In genomic region chr9:76091561-76091960, GRCm38 (mm10) we compare ENCODE assay signal across 18 mouse cellular contexts.
DNase-seq lines count a peak whose midpoint lies in the region; TF ChIP-seq lines count a peak whose summit lies in the region.
"Had no signal": no experiment of that assay in that cellular context is flagged by ENCODE, and none has a peak within 500 bp of the region (broad histone marks: within the 10 kb centered on the region; RNA-seq: fewer than 3 reads in every experiment).

No protein-coding gene starts in this region.

- no peak overlapping the region for H3K4me3 ChIP-seq in kidney, adult 2 months (ENCODE audit: insufficient read depth, low read depth, low read length)
- no peak overlapping the region for H3K4me3 ChIP-seq in gastrocnemius, adult 2 months
- H3K4me3 ChIP-seq: forebrain, embryonic 12.5 days; heart, embryonic 13.5 days; midbrain, embryonic 12.5 days had no signal

- no peaks in the 10 kb centered on the region for H3K4me1 ChIP-seq in kidney, adult 2 months (ENCODE audit: control insufficient read depth, insufficient read depth, low read length)
- H3K4me1 ChIP-seq: forebrain, embryonic 12.5 days; heart, embryonic 13.5 days; midbrain, embryonic 12.5 days had no signal

- DNase-seq in kidney, adult 2 months: peak; percentile 8
- DNase-seq in kidney, adult 11 months: no peak
- DNase-seq in urinary bladder, postnatal 14 days (ENCODE audit: low spot score): peak; percentile 41
- DNase-seq in urinary bladder, postnatal 10 days (ENCODE audit: low spot score): no peak
- DNase-seq in gastrocnemius, adult 2 months: peak; percentile 68
- peak; percentile 36 for DNase-seq in lung, postnatal 25 days (ENCODE audit: low spot score)
- no peak for DNase-seq in frontal cortex, postnatal 25 days (ENCODE audit: low spot score in 2 of 2)
- DNase-seq in embryo, embryonic 11 days: no peak
- DNase-seq: adrenal gland, adult 2 months; cerebellum, postnatal 14 days; kidney, postnatal 25 days; layer of hippocampus, adult 9-11 months; right cerebral cortex, postnatal 4 days; thymus, adult 2 months had no signal

- 44% methylated on average over 2 of the region's 2 CpGs for WGBS in kidney, adult 2 months

- TF ChIP-seq POLR2A in kidney, adult 2 months (IDR thresholded peaks at IDR 0.05; ENCODE audit: low read depth, low read length): no peak

- TF ChIP-seq CTCF in kidney, adult 2 months (conservative IDR thresholded peaks at IDR 0.05; ENCODE audit: insufficient read depth, insufficient read length, low read depth, low read length): no peak
- TF ChIP-seq CTCF in gastrocnemius, adult 2 months (IDR thresholded peaks at IDR 0.05): no peak

- H3K27ac ChIP-seq in kidney, adult 2 months (ENCODE audit: insufficient read depth, low read depth, low read length): no peak overlapping the region
- H3K27ac ChIP-seq in gastrocnemius, adult 2 months: peak overlapping the region; percentile 72
- H3K27ac ChIP-seq: forebrain, embryonic 12.5 days; heart, embryonic 13.5 days; liver, embryonic 14.5 days; midbrain, embryonic 12.5 days had no signal

- intact Hi-C loops in gastrocnemius, adult 2 months (cut with DNase I): loop anchor here (10.0 kb wide), 1 partner anchor 67 kb away; no protein-coding TSS in a partner anchor

- no peaks in the 10 kb centered on the region for H3K27me3 ChIP-seq in kidney, adult 2 months (replicated peaks; ENCODE audit: control insufficient read depth, insufficient read depth, low read length)
- H3K27me3 ChIP-seq: forebrain, embryonic 12.5 days; heart, embryonic 13.5 days; midbrain, embryonic 12.5 days had no signal

- H3K36me3 ChIP-seq in kidney, adult 2 months (ENCODE audit: control insufficient read depth, insufficient read depth, low read length): no peaks in the 10 kb centered on the region
- H3K36me3 ChIP-seq: forebrain, embryonic 12.5 days; heart, embryonic 13.5 days; midbrain, embryonic 12.5 days had no signal

Comparison
In these comparisons a context has a peak if more than half of its experiments do, and no peak if none do; other contexts are left out.
1. DNase-seq: peak in kidney, adult 2 months (single experiment), urinary bladder, postnatal 14 days (single experiment), gastrocnemius, adult 2 months (single experiment) and lung, postnatal 25 days (single experiment); none in kidney, adult 11 months (single experiment), urinary bladder, postnatal 10 days (single experiment), frontal cortex, postnatal 25 days (0 of 2) and embryo, embryonic 11 days (single experiment).